Mouse (Mus musculus) heart, adult 11 months (tissue): ENCODE data around the gene Inip.
A peak's percentile ranks its signal among the peaks of the same experiment; 100 is the strongest.

Experiments
- DNase-seq: peaks from one replicate; pipeline ENCODE4 v3.0.0; 2022

Inip gene

DNA sequence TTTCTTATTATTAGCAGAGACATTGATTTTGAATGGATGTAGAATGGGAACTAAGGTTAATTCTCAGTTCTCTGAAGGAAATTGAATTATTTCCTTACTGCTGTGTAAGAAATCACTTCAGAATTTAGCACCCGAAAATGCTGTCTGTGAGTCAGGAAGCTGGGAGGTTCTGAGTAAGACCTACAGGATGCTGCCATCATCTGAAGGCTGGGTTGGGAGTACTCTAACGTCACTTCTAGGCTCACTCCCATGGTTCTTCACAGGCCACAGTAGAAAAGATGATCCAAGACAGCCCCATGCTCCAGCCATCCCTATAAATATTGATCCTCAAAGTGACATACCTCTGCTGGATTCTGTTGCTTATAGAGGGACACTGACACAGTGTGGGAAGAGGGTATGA lies 6.1 kb upstream of the Inip start:
- no peak for DNase-seq

DNA sequence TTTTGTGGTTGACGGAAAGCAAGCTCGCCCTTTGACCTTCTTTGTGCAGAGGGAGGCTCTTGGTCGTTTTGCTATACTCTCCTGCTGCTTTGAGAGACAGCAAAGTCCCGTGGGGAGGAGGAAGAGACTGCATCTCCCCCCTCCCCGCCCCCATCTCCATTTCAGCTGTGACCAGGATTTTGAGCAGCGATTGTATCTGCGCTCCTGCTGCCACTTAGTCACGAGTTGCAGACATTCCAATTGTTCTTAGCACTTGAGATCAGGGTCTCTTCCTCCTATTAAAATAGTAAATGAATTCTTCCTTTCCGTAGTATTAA lies 5.4 kb upstream of the Inip start:
- no peak for DNase-seq

DNA sequence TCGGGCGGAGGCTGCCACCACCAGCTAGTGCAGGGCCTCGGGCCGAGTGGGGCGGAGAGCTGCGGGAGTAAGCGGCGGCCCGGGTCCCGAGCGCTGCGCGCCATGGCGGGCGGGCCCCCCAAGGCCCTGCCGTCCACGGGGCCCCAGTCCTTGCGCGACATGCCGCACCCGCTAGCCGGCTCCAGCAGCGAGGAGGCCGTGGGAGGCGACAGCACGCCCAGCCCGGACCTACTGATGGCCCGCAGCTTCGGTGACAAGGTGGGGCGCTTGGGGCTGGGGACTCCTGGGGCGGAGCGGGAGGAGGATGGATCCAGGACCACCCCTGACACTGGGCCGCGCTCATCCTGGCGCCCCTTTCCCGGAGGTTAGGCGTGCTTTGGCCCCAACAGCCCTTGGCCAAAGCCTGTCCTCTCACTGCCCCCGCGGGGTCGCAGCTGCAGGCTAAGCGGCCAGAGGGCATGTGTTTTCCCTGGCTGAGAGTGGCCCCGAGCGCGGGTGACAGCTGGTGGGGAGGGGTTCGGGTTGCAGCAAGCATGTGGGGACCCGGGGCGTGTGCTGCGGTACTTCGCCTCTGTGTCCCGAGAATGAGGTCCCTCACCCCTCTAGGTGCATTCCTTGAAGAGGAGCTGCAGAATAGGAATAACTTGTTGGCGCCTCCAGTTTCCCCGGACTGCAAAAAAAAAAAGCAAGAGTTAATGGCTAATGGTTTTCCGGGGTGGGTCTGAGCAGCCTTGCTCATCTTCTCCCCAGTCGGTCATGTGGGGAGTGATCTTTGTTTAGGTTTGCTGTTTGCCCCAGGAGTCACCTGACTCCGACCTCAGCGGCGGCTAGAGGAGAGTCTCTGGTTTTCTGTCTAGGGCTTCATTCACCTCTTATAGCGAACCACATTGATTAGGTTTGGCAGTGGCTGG lies 4.8 kb upstream of the Inip start:
- DNase-seq: peak; percentile 97

DNA sequence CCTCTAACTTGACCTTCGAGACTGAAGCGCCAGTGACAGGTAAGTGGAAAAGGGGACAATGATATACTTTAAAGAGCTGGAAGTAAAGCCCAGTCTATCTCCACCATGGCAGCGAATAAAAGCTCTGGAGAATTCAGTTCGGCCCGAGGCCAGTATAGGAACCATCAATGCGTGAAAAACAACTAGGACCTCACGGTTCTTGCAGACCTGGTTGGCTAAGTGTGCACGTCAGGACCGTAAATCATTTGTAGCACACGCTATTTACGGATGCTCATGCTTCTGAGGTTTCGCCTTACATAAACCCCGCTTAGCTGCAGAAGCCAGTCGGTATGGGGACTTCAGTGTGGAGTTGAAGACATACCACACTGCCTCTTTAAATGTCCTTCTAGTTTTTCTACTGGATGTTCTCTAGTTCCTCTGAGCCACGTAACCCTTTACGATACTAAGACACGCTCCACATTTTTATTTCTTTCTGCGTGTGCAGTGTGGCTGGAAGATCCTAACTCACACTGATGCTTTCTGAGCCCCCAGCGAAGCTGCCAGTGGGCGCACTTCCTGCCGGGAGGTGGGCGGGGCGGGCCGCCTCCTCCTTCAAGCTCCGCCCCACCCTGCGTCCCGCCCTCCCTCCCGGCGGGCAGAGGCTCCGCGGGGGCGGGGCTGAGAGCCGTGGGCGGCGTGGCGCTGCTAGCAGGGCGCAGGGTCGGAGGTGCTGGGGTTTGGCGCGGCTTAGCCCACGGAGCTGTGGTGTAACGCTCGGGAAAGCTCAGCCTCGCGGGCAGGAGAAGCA lies 4.0 kb upstream of the Inip start, which contains the start of gene Snx30:
Snx30 (plus strand) TSS at position 660 of the 787 bp plus-strand sequence.
- DNase-seq: peak; percentile 99

DNA sequence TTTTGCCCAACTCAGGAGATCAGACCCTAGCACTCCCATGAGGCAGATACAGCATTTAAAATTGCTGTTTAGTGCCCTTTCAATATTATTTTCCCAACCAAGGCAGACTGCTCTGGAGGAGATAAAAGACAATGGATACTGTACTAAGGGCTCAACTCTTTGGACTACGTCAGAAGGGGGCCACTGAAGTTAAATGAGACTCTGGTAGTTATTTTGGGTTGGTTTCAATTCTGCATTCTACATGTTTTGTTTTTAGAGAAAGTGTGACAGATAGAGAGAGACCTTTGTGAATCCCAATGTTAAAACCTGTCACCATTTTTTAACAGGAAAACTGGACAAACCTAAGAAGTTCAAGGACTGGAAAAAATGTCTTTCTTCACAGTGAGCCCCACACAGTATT lies 3.4 kb upstream of the Inip start:
- peak; percentile 30 for DNase-seq

DNA sequence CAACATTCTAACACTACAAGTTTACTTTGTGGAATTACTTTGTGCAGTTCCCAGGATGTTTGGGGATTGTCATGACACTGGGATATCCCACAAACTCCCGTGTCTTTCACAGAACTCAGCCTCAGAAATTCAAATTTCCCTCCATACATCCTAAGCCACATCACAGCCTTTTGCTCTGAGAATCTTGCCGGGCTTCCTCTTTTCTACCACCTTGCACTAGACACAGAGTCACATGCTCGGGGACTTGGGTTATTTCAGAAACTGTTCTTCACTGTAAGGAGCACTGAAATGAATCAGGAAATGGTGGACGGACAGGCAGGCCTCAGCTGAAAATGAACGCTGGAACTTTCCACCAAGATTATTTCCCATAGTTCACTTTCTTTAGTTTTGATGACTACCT lies 2.0 kb upstream of the Inip start:
- peak; percentile 95 for DNase-seq

DNA sequence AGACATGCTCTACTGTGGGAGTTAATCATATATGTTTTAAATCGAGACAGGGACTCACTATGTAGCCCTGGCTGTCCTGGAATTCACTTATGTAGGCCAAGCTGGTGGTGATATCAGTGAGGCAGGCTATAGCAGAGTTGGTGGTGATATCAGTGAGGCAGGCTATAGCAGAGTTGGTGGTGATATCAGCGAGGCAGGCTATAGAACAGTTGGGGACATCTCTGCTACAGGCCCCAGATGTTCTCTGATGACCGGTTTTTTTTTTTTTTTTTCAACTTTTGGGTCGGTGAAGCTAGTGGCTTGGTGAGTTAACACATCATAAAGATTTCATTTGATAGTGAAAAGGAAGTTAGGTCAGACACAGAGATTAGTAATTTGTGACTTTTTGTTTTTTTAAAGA lies 1.4 kb upstream of the Inip start:
- DNase-seq: no peak

DNA sequence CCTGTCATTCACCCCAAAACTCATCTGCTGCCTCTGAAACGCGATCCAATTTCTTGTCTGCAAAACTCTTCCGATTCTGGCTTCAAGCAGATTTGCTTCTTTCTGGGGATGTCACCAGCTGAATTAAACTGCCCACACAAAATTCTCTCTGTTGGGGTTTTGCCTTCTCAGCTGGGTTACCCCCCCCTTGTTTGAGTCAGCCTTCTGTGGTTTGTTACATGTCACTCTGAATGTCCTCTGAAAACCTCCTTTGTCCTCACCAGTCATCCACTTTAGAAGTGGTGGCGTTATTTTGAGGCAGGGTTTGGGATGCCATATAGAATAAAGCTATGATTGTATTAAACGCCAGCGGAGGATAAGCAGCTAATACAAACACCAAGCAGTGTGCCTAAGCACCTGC lies 718 bp upstream of the Inip start:
- peak; percentile 72 for DNase-seq

DNA sequence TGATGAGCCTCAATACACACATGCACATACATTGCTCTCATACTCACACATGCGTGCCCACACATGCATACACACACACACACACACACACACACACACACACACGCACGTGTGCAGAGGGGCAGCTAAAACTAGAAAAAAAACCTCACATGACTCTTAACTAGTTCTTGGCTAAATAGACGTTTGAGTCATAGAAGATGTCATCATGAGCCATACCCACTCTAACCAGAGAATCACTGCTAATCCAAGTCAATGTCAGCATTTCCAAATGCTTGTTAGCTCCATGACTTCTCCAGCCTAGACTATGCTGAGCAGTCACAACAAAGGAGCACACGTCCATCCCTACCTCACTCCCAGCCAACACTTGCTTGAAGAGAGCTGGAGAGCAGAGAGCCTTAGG lies 1.2 kb downstream of the Inip start:
- DNase-seq: peak; percentile 61

DNA sequence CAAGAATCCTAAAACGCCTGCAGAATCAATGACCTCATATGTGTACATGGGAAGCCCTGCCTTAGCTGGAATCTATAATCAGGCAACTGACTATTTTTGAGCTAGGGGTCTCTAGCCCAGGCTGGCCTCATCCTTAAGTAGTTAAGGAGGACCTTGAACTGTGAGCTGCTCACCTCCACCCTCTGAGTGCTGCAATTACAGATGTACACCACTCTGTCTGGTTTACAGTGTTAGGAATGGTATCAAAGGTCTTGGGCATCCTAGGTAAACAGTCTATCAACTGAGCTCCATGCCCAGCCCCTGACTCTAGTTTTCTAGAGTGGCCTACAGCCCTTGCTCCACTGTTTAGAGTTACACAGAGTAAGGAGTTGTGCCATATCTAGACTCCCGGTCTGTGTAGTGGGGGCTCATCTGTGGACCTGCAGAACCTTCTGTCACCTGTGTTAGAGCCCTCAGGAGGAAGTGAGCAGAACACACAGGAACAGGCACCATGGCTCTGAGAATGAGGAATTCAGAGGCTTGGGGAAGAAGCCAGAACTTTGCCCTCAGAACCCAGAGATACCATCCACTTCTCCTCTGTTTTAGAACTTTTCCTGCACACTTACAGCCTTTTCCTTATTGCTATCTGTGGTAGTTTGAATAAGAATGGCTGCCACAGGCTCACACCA lies 5.5 kb downstream of the Inip start:
- DNase-seq: peak; percentile 61

DNA sequence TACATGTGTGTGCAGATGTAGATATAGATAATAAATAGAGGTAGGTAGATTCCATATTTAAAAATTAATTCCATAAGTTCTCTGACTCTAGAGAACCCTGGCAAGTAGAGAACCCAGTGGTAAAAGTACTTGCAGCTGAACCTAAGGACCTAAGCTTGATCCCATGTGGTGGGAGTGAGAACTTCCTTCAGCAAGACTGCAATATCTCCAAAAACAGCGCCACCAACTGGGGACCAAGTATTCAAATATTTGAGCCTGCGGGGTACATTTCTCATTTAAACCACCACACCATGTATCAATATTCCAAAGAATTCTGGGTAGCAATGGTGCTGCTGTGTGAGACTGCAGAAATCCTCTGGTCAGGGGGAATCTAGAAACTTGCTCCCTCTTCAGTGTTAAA lies 7.3 kb downstream of the Inip start:
- DNase-seq: peak; percentile 27

DNA sequence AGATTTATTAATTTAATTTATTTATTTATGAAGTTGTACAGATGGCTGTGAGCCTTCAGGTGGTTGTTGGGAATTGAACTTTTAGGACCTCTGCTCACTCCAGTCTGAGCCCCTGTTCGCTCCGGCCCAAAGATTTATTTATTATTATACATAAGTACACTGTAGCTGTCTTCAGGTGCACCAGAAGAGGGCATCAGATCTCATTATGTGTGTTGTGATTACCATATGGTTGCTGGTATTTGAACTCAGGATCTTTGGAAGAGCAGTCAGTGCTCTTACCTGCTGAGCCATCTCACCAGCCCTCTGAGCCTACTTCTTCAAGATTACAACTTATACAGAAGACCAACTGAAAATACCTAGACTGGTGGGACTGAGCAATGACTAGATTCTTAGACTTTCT lies 7.8 kb downstream of the Inip start:
- DNase-seq: peak; percentile 53

DNA sequence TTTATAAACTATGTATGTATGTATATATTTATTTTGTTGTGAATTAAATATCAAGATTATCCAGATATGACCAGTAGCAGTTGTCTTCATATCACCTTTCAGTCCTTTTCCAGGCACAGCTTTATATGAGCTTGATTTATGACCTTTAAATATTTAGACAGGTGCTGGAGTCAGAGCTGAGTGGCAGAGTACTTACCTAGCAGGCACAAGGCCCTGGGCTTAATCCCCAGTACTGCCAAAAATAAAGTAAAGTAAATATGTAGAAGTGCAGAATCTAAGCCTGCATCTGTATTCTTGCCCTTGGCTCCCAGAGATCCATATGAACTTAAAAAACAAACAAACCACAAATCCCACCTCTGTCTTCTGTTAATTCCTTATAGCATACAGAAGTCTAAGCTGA lies 12.4 kb downstream of the Inip start:
- no peak for DNase-seq

DNA sequence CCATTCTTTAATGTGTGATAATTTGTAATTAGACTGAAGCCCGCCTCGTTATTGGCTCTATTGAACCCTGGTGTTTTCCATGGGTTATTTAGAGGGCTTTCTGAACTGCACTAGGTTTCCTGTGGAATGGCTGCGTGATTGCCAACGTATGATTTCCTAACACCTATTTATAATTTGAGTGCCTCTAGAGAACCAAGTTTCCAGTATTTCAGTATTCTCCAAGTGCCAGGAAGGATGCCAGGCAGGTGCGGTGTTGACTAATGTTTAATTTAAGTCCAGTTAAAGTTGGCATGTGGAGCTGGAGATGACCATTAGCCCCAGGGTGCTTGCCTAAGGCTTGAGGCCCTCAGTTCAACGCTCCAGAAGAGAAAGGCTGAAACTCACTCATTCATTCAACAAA lies 14.3 kb downstream of the Inip start:
- DNase-seq: peak; percentile 81

DNA sequence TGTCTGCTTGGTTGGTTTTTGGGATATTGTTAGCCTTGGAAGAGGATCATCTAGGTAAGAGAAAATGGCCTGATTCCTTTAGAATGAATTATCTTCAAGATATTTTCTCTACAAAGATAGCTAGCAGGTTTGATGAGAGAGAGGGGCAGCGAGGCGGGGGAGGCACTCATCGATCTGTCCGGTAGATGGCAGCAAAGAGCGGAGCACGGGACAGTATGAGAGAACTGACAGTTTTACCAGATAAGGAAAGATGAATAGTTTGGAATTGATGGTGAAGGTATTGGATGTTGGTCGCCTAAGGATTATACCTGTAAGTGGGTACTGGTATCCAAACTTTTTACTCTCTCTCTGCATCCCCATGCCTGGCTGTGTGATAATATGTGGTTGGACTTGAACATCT lies 14.7 kb downstream of the Inip start:
- peak; percentile 86 for DNase-seq

DNA sequence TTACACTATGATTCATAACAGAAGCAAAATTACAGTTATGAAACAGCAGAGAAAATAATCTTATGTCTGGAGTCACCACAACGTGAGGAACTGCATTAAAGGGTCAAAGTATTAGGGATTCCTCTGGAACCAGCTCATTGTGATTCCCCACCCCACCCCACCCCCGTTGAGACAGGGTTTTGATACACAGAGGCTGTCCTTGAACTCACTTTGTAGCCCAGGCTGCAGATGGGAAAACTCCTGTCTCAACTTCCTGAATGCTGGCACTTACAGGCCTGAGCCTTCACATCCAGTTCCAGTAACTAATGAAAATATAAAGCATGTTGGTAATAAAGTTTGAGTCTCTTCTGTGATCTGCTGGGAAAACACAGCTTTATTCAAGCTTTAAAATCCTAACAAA lies 16.0 kb downstream of the Inip start:
- peak; percentile 31 for DNase-seq

DNA sequence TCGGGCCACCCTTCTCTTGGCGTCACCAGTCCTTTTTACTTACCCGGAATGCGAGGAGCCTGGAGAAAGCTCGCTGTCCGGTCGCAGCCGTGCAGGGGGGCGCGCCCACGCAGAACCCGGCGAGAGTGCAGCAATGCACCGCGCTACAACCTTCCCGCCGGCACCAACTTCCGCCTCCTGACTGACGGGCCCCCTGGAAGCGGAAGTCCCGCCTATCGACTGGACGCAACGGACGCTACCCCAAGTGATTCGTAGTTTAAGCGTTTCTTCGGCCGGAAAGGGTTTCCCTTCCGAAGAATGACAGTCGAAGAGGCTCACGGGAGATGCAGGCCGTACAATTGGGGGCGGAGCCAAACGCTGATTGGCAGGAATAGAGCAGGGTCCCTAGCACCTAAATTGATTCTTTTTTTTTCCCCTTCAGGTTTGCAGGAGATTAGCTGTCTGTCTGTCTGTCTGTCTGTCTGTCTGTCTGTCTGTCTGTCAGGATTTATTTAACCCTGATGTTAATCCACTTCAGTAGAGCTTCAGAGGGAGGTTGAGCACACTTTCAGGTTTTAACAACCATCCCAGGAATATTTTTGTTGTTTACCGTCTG lies 17.6 kb downstream of the Inip start:
- DNase-seq: peak; percentile 100

DNA sequence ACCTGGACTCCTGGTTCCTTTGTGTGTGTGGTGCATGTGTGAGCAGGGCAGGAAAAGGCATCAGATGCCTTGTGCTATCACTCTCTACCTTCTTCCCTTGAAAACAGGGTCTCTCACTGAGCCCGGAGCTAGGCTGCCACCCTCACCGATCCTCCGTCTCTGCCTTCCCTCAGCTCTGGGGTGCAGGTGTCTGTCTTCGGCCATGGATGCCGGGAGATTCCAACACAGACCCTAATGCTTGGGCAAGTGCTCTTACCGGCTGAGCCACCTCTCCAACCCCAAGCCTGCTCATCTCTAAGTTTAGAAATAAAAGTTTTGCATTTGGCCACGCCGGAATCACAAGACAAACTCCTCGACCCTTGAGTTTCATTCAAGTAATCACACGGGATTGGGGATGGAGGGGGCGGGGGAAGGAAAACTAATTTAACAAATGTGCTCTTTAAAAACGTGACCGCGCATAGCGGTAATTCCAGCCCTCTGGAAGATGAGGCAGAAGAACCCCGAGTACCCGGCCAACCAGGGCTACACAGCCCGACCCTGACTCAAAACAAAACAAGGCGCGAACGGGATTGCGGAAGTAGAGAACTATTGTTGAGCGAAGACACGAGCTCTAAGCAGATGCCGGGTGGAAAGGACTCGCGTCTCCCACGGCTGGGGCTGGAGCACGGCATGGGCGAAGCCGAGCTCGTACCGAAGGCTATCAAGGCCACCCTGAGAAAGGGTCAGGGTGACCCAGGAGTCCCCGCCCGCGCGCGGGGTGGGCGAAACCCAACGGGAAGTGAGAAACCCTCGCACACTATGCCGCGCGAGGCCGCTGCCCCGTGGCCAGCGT lies 18.3 kb downstream of the Inip start:
- DNase-seq: peak; percentile 92

DNA sequence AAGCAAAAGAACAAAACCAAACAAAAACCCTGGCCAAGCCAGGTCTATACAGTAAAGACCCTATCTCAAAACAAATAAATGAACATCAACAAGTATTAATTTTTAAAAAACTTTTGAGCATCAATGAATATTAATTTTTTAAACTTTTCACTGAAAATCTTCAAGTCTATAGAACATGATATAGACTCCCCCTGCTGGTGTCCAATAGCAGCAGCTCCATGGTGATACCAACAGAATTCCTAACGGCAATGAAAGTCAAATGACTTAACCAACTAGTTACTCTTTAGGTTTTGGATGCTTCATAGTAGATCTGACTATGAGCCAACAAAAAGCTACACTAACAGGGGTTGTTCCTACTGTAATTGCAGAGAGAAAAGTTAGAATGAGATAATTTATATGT lies 20.8 kb downstream of the Inip start:
- DNase-seq: peak; percentile 59

DNA sequence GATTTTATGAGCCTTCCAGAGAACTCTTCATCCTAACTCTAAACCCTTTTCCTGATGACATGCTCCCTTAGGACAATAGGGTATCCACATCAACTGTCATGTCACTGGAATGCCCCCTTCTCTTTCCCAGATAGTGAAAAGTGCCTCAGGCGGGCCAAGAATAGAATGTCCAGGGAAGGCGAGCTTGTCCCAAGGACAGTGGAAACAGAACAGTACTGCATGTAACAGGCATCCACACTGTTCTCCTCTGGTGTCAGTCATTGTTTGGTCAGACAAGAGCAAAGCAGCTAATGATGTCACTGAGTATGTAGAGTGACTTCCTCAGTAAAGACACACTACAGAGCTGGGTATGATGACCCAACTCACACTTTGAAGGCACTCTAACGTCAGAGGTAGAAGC lies 23.6 kb downstream of the Inip start:
- DNase-seq: peak; percentile 83

DNA sequence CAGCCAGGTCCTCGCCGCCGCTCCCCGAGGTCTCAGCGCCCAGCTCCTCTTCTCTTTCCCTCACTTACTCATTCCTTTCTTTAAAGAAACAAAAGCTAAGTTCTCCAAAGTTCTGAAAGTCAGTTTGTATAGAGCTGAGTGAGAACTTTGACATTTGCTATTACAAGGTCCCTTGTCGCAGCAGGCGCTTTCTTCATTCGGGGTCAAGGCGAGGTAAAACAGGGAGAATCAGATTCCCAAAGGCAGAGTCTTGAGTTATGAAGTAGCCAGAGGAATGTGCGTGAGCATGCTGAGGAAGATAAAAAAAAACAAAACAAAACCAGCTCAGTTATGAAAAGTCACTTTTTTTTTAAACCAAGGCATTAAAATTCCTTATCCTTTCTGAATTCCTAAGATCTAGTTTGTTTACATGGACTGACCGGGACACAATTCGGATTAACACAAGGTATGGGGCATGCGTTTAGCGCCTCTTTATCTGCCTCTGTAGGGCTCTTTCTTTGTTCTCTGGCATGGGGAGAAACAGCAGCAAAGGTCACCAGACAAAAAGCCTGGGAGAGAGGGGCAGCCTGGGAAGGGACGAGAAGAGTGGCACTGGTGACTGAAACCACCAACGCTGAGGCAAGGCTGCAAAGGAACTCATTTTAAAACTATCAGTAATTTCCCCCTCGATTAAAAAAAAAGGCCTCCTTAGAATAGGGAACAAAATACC lies 29.1 kb downstream of the Inip start:
- DNase-seq: peak; percentile 62

DNA sequence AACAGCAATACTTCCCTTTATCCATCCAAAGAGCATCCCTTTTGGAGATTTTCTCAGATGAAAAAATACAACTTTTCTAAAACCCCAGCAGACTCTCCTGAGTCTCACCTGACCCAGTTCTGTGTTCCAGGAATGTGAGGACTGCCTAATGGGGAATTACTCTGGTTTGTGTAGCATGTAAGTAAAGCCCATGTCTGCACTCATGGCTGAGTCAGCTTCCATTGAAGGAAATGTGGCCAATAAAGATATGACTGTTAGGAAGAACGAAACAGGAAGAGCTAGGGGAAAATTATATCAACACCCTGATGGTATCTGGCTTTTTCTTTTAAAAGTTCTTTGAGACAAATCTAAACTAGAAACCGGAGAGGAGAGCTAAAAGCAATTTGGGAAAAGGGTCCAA lies 33.7 kb downstream of the Inip start:
- DNase-seq: peak; percentile 61
